Mouse (Mus musculus): ENCODE results near the gene Pih1d1.
"Not testable (repeated sequence)": the region's sequence is repeated elsewhere in the genome, so short reads cannot be mapped to it uniquely, and the experiment has no call there.

Pih1d1 gene

DNA sequence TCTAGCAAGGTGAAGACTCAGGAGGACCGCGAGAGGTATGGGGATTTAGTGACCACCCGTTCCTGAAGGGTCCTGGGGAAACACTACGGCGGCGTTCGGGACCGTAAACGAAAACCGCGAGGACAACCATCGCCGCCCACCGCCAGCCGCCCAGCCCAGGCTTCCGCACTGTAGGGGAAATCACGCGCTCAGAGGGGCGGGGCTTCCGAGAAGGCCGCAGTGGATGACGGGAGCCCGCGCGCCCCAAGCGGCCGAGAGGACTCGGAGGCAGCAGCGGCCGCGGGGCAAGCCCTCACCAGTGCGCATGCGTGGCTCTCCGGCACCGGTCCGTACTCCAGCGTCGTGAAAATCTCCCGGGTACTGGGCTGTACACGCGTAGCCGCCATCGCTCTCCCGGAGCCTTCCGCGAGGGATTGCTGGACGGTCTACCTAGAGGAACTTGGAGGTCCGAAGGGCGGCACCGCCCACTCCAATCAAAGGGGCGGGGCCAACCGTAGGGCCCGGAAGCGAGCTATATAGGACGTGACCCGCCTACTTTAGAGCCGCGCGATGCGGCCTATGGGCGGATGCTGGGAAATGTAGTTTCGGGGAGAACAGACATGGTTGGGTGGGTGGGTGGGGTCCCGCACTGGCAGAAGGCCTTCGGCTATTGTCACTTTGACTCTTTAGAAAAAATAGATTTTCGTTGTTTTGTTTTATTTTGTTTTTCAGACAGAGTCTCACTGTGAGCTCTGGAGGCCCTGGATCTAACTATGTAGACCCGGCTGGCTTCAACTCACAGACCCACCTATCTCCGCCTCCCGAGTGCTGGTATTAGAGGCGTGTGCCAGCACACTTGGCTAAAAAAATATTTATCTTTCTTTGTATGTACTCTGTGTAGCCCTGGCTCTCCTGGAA lies at the start of gene Pih1d1, which contains the start of gene Aldh16a1:
TSS of gene Pih1d1 (plus strand) at position 208 of the 897 bp plus-strand sequence.
TSS of gene Aldh16a1 (minus strand) at position 489 of the 897 bp plus-strand sequence.
- peak; percentile 97 for DNase-seq

DNA sequence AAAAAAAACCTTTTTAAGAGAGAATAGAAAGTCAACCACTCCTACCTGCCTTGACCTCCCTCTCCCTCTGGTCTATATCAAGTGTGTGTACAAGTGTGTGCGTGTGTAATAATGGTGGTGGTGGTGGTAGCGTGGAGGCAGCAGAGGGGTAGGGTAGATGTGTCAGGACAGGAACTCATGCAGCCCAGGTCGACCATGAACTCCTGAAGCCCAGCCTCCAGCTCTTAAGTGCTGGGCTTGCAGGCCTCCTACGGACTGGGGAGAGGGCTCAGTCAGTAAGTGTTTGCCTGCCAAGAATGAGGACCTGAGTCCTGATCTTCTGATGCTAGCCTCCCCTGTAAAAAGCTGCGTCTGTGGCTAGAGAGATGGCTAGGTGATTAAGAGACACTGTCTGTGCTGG lies 49.2 kb upstream of the Pih1d1 start:
- DNase-seq, result no peak

DNA sequence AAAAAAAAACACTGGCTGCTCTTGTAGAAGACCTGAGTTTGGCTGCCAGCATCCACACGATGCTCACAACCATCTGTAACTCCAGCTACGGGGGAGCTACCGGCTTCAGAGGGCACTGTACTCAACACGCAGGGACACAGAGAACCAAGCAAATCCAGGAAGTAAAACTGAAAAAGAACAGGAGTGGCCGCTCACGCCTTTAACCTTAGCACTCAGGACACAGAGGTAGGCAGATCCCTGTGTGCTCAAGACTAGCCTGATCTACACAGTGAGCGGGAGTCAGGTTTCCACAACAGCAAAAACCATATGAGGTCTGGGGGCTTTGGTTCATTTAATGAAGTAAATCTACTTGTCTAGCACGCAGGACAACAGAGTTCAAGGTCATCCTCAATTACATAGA lies 48.6 kb upstream of the Pih1d1 start:
- DNase-seq, result no peak

DNA sequence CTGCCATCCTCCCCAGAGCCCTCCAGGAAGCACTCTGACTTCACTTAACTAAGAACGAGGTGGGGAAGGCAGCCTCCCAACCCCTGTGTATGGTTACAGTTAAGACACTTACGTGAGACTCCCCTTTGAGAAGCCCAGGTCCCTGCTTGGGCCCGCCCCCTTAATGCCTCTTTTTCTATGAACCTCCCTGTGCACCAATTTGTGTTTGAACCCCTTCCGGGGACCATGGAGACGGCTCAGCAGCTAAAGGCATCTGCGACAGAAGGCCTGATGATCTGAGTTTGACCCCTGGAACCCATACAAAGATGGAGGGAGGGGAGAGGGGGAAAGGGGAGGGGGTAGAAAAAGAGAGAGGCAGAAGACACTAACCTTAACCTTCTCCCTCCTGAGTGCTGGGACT lies 47.7 kb upstream of the Pih1d1 start:
- DNase-seq, result no peak

DNA sequence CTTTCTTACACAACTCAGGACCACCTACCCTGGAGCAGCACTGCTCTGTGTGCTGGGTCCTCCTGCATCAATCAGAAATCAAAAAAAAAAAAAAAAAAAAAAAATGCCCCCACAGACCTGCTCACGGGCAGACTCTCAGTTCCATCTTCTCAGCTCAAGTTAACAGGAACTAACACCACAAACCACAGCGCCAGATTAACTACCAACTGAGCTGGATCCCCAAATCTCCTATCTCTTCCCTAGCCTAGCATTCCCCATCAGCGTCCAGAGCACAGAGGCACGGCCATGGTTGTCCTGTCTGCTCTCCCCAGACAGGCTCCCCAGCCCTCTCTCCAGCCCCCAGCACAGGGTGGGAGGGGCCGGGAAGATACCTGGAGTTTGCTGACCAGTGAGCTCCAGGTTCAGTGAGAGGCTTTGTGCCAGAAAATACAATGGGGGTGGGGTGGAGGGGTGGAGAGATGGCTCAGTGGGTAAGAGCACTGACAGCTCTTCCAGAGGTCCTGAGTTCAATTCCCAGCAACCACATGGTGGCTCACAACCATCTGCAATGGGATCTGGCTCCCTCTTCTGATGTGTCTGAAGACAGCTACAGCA lies 47.0 kb upstream of the Pih1d1 start:
- DNase-seq, result no peak

DNA sequence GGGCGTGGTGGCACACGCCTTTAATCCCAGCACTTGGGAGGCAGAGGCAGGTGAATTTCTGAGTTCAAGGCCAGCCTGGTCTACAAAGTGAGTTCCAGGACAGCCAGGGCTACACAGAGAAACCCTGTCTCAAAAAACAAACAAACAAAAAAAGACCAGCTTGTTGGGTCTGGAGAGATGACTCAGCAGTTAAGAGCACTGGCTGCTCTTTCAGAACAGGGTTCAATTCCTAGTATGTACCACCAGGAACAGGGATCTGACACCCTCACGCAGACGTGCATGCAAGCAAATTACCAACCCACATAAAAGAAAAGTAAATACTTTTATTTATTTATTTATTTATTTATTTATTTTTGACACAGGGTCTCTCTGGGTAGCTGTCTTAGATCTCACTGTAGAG lies 44.0 kb upstream of the Pih1d1 start:
- not testable (repeated sequence) for DNase-seq

DNA sequence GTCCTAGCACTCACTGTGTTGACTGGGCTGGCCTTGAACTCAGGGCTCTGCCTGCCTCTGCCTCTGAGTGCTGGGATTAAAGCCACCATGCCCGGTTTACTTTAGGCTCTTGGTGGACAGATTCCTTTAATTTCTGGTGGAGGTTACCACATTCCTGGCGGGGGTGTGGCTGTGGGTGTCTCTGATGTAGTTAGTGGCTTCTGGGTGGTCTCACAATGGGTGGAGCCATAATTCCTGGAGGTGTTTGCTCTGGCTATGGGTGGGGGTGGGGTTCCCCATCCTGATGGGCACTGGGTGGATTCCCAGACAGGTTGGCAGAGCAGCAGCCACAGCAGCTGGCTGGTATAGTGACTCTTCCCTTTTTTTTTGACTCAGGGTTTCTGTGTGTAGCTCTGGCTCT lies 42.2 kb upstream of the Pih1d1 start:
- DNase-seq, result no peak

DNA sequence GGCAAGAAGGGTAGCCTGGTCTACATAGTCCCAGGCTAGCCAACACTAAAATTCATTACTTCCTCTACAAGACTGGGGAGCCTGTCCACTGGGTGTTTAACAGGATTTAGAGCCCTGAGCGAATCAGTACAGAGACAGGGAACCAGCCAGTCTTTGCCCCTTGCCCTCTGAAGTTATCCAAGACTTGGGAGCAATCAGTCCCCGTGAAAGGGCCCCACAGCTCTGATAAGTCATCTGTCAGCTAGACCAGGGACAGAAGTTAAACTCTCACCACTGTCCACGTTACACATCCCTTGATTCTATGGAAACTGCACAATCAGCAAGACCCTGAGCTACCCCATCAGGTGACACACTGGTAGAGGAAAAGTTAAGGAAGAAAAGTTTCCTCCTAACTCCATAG lies 41.6 kb upstream of the Pih1d1 start:
- no peak for DNase-seq

DNA sequence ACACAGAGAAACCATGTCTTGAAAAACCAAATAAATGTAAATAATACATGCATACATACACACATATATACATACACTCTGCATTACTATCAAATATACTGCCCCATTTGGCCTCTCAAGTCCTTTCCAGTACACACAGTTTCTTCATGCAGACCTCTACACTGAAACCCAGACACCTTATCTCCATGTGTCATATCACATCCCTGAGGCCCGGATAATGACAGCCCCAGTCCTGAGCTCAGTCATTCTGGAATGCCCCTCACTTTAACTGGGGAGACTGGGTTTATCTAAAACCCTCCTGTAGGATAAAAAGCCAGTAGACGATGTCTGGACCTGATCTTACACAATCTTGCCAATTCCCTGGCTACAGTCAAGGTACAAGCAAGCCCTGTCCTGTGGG lies 40.6 kb upstream of the Pih1d1 start:
- no peak for DNase-seq

DNA sequence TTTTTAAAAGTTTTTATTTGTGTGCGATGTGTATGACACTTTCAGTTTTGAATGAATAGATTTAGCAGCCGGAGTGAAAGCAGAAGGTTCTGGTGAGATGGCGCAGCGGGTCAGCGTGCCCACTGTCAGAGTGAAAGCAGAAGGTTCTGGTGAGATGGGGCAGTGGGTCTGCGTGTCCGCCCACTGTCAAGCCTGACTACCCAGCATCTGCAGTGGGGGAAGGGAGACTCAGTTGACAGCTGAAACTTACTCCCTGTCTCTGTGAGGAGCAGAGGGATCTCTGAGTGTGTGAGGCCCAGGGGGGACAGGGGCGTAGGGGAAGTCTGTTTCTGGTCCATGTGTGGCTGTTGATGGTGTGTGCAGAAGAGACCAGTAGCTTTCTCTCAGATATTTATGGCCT lies 36.5 kb upstream of the Pih1d1 start:
- no peak for DNase-seq

DNA sequence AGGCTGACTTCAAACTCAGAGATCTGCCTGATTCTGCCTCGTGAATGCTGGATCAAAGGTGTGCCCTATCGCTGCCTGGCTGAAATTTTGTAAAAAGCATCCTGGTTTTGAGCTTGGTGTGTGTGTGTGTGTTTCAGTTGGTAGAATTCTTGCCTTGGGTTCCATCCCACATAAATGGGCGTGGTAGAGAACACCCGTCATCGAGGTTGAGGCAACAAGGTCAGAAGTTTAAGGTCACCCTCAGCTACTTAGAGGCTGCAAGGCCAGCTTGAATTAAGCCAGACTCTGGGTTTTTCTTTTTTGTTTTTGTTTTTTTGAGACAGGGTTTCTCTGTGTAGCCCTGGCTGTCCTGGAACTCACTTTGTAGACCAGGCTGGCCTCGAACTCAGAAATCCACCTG lies 35.8 kb upstream of the Pih1d1 start:
- no peak for DNase-seq

DNA sequence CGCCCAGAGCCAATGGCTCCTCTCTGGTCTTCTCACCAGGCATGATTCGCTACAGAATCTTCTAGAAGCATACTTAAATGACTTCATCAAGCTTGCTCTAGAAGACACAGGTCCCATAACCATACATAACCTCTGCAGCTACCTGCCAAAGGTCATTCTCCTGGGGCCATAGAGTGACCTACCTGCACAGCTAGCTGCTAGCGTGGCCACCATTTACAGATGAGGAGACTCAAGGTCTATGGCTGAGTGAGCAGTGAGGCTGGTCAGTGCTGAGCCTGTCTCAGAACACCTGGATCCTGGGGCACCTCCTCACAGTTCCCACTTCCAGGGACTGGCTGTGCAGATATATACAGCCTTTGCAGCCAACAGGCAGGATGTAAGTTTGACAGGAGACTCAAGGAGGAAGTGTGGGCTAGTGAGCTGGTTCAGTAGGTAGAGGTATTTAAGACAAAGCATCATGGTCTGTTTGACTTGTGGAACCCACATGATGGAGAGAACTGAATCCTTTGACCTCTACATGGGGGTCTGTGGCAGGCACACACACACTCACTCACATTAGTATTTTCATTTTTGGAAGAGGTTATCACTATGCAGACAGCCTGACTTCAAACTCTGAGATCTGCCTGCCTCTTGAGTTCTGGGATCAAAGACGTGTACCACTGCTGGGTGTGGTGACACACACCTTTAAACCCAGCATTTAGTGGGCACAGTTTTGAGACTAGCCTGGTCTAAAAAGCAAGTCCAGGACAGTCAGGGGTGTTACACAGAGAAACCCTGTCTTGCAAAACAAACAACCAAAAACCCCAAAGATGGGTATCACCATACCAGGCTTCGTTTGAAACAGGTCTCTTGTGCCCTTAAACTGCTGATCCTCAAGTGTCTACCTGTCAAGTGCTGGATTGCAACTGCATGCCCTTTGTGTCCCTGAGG lies 34.1 kb upstream of the Pih1d1 start:
- no peak for DNase-seq

DNA sequence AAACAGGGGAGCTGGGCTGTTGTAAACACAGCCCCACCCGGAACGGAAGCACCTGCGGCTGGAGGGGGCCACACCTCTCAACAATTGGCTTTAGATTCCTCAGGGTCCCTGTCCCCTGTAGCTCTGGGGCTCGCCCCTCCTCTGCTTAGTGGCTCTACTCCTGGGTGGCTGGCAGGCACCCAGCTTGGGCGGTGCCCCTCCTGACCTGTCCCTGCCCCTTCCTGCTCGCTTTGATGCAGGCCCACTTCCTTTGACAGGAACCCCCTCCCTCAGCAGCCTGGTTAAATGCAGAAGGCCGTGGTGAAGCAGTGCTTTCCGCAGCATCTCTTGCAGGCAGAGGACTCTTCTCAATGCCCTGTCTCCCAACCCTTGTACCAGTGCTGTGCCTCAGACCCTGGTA lies 32.7 kb upstream of the Pih1d1 start:
- DNase-seq, result no peak

DNA sequence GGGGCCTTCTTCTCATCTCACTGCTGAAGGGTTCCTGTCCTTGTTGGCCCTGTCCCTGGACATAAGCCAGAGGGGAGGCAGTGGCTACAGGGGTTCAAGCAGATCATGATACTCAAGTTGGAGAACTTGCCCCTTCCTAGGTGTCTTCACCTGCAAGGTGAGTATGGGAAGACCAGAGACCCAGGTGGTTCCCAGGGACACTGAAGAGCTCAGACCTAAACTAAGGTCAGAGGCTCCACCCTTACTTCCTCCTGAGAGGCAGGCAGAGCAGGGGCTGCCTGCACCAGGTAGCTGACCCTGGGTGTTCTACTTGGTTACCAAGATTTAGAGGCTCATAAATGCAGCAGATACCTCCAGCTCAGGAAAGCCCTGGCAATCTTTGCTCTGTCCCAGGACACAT lies 32.1 kb upstream of the Pih1d1 start:
- DNase-seq, result no peak

DNA sequence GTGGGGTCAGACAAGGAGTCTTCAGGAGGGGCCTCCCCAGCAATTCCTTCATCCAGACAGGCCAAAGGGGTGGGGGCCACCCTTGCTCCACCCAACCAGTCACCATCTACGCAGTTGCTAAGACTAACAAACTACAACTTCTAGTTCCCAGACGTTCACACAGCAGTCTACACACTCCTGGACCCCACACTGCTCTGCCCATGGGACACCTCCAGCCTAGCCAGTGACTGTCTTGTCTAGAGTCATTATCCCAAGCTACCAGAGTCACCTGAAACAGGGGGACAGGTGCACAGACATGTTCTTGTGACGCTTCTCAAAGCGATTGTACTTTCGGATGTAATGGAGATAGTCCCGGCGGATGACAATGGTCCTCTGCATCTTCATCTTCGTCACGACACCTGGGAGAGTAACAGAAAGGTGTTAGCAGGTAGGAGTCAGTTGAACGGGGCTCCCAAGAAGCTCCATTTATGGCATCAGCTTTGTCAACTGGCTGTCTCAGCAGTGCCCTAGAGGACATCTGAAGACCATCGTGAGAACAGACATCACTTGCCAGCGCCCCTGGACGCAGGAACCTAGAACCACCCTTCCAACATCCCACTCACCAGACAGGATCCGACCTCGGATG lies 31.4 kb upstream of the Pih1d1 start:
- no peak for DNase-seq

DNA sequence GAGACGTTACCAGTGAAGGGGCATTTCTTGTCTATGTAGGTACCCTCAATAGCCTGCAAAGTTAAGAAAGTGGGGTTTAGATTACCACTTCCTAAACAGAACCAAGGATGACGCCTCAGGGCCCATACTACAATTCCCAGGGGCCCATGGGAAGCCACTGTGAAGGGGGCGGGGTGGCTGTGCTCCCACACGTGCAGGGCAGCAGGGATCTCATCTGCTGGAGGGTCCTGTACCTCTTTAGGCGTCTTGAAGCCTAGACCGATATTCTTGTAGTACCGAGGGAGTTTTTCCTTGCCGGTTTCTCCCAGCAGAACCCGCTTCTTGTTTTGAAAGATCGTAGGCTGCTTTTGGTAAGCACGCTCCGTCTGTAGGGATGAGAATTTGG lies 30.9 kb upstream of the Pih1d1 start:
- DNase-seq, result no peak

DNA sequence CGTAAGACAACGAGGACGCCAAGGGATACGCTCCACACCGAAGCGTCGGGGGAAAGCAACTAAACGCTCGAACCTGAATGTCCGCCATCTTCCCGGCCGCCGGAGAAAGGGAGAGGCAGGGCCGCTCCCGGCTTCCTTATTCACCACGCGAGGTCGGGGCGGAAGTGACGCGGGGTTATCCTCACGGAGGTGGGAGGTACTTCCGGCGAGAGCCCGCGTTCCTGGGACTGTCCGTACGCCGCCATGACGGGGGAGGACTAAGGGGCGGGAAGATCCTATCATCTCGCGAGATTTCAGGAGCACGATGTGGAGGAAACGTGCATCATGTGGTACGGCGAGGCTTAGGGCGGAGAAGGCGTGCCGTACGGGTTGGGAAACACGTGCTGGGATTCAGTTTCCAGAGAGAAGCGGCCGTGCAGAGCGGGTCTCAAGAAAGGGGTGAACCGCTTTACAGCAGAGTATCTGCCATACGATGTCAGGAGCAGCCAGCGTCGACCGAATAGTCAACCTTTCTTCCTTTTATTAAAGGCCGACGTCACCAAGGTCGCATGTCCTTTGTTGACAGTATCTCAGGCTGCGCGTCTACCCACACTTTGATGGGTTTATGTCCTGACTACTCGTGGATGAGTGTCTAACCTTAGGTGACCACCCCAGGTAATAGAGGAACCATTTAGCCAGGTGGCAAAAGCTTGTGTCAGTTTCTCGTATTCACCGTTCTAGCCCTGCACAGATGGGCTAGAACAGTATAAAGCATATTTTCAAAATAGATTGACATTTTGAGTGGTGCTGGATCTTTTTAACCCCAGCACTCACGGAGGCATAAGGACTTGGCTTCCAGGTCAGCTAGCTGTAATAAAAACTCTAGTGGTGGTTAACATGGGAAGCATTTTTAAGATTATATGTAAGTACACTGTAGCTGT lies 29.6 kb upstream of the Pih1d1 start, which contains the start of gene Rps11:
TSS of gene Rps11 (minus strand) at position 216 of the 920 bp plus-strand sequence.
- DNase-seq, result peak; percentile 99

DNA sequence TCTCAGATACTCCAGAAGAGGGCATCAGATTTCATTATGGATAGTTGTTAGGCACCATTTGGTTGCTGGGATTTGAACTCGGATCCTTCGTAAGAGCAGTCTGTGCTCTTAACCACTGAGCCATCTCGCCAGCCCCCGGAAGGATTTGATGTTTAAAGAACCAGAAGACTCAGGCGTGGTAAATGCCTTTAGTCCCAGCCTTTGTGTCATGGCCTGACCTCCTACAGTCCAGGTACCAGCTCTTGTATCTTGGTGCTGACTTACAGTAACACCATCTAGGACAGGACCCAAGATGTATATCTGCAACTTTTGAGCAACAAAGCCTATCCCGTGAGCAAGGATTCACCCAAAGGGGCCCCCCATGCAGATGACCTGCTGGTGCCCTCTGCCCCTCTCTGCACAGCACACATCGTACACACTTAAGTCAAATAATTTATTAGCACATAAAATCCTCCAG lies 28.9 kb upstream of the Pih1d1 start:
- DNase-seq, result no peak

DNA sequence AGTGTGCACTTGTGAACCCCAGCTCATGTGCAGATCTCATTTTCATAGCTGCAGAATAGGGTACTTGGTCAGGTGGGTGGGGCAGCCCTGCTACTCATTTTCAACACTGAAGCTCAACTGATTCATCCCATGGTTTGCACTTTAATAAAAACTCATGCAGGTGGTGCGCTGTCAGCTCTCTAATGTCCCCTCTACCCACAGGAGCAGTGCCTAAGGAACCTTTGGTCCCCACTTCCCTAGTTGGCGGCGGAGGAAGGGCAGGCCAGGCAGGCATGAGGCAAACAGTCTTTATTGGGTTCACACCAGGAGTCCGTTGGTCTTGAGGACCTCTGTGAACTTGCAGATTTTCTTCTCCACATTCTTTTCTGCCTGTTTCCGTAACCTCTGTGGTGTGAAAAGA lies 28.5 kb upstream of the Pih1d1 start:
- DNase-seq, result not testable (repeated sequence)

DNA sequence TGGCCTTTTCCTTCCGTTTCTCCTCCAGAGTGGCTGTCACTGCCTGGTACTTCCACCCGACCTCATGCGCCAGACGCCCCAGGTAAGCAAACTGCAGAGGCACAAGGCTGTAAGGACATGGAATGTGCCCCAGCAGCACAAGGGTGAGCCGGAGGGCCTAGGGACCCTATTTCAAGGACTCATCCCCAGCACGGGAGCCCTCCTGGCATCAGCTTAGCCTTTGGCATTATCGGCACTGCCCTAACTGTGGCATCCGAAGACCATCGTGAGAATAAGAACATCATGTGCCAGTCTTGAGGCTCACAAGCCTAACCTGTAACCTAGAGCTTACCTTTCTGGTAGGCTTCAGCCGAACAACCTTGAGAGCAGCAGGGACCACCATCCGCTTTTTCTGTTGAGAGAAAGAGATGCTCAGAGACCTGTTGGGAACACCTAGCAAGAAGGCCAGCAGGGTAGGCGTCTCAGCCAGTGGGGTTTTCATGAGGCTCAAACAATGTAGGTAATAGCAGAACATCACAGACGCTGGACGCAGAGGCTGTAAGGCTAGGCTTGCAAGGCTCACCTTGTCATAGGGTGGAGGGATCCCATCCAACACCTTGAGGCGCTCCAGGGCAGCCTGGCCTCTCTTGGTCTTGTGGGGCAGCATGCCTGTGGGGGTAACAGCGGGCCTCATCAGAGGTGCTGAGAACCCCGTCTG lies 27.8 kb upstream of the Pih1d1 start:
- no peak for DNase-seq

All from right cerebral cortex, postnatal 25 days (tissue).